Mouse (Mus musculus): ENCODE results near the gene Stap1. TPM values are rescaled to one million over a fixed set of nuclear protein-coding genes. Genes with fewer than 3 reads are reported as not detected.

The Stap1 gene
- total and polyA plus RNA-seq, 3 experiments: 9.8 to 18.1 (median 14.4) TPM

DNA sequence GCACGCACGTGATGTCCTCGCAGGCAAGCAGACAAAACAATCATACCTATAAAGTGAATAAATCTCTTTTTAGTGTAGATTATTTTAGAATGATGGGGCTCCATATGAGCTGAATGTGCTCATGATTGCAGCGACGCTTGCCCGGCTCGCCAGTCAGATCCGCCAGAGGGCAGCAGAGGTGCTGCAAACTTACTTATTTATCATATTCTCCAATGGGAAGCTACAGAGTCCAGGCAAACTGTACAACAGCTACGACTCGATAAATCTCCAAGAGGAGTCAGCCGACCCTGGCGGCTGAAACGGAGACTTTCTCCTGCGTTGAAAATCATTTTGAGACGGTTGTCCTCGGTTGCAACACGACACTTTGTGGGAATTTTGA is 5.0 kb upstream of the Stap1 start:
- Histone ChIP-seq H3K27me3 (replicated peaks) (no peaks in the 10 kb centered on the region), H3K4me1 (ENCODE audit: control insufficient read depth in 1 of 2, insufficient read depth in 2 of 2) (peaks cover 4 to 20% of the 10 kb centered on the region in 2 experiments; a peak in 3 of 4 replicates), H3K27ac (ENCODE audit: insufficient read depth, low read depth) (peak overlapping the region; percentile 30; the same call in 1 of the 2 replicates), H3K4me3 (replicated peaks in 1 of 3; ENCODE audit: low read depth in 2 of 3, low read length in 2 of 3, poor library complexity in 1 of 3) (peak overlapping the region; percentile 74 to 81 (median 76)), H3K9ac (ENCODE audit: insufficient read depth, low read depth) (peak overlapping the region; percentile 84), H3K9me3 (replicated peaks; ENCODE audit: low read length) (no peaks in the 10 kb centered on the region), H3K4me2 (ENCODE audit: insufficient read depth, low read depth, poor library complexity, severe bottlenecking) (peak overlapping the region; percentile 98), H3K36me3 (replicated peaks in 1 of 2; ENCODE audit: control insufficient read depth in 1 of 2, insufficient read depth in 1 of 2, low read length in 1 of 2) (no peaks in the 10 kb centered on the region), H3K79me2 (replicated peaks; ENCODE audit: control insufficient read depth, extremely low read depth, insufficient read depth, poor library complexity, severe bottlenecking) (peaks cover 23% of the 10 kb centered on the region)
- DNase-seq (ENCODE audit: extremely low read depth): peak; percentile 85
- TF ChIP-seq ZNF384 (IDR thresholded peaks at IDR 0.05; ENCODE audit: low read depth, low read length): no peak
- no peak for TF ChIP-seq CHD1 (IDR thresholded peaks at IDR 0.05; ENCODE audit: low read depth, low read length)
- no peak for TF ChIP-seq GABPA (IDR thresholded peaks at IDR 0.05; ENCODE audit: insufficient replicate concordance, low read depth, low read length)
- TF ChIP-seq BHLHE40 (IDR thresholded peaks at IDR 0.05; ENCODE audit: low read depth, low read length): no peak
- TF ChIP-seq JUN (IDR thresholded peaks at IDR 0.05; ENCODE audit: insufficient read depth, low read depth, low read length): no peak
- TF ChIP-seq POLR2AphosphoS2 (IDR thresholded peaks at IDR 0.05; ENCODE audit: low read depth, low read length): no peak
- no peak for TF ChIP-seq PAX5 (IDR thresholded peaks at IDR 0.05; ENCODE audit: low read length)
- TF ChIP-seq NRF1 (IDR thresholded peaks at IDR 0.05; ENCODE audit: low read depth, low read length): no peak
- TF ChIP-seq MYC (IDR thresholded peaks at IDR 0.05; ENCODE audit: low read depth, low read length): 0 out of 2 replicates have a peak, but pooled peaks have one; percentile 50
- peak; percentile 35; the same call in 1 of the 2 replicates for TF ChIP-seq NELFE (IDR thresholded peaks at IDR 0.05; ENCODE audit: low read depth, low read length)
- no peak for TF ChIP-seq KAT2A (IDR thresholded peaks at IDR 0.05; ENCODE audit: insufficient replicate concordance, low read length)
- no peak for TF ChIP-seq ZKSCAN1 (IDR thresholded peaks at IDR 0.05; ENCODE audit: borderline replicate concordance, low read depth, low read length)
- no peak for TF ChIP-seq MEF2A (IDR thresholded peaks at IDR 0.05; ENCODE audit: borderline replicate concordance, low read depth, low read length)
- TF ChIP-seq TBP (conservative IDR thresholded peaks at IDR 0.05; ENCODE audit: low read depth, low read length): no peak
- TF ChIP-seq UBTF (IDR thresholded peaks at IDR 0.05; ENCODE audit: low read depth, low read length): no peak
- TF ChIP-seq RCOR1 (conservative IDR thresholded peaks at IDR 0.05; ENCODE audit: low read depth, low read length): no peak
- TF ChIP-seq POLR2A (IDR thresholded peaks at IDR 0.05; ENCODE audit: low read depth, low read length): no peak
- TF ChIP-seq ETS1 (conservative IDR thresholded peaks at IDR 0.05; ENCODE audit: low read depth, low read length): no peak
- no peak for TF ChIP-seq SIN3A (IDR thresholded peaks at IDR 0.05; ENCODE audit: low read length)
- no peak for TF ChIP-seq CHD2 (IDR thresholded peaks at IDR 0.05; ENCODE audit: low read length)
- no peak for TF ChIP-seq IRF4 (IDR thresholded peaks at IDR 0.05; ENCODE audit: low read depth, low read length)
- no peak for TF ChIP-seq ZMIZ1 (IDR thresholded peaks at IDR 0.05; ENCODE audit: low read depth, low read length)
- TF ChIP-seq MAFK (IDR thresholded peaks at IDR 0.05; ENCODE audit: insufficient replicate concordance, low read length): no peak
- 0 out of 2 replicates have a peak, but pooled peaks have one; percentile 2 for TF ChIP-seq TCF12 (IDR thresholded peaks at IDR 0.05; ENCODE audit: low read depth, low read length)
- no peak for TF ChIP-seq EP300 (IDR thresholded peaks at IDR 0.05; ENCODE audit: low read length)
- peak; percentile 64 to 83 for TF ChIP-seq CTCF (conservative IDR thresholded peaks at IDR 0.05 in 1 of 2, IDR thresholded peaks at IDR 0.05 in 1 of 2; ENCODE audit: low read depth in 2 of 2, low read length in 2 of 2)
- TF ChIP-seq E2F4 (IDR thresholded peaks at IDR 0.05; ENCODE audit: insufficient replicate concordance, low read depth, low read length): no peak
- no peak for TF ChIP-seq ELF1 (IDR thresholded peaks at IDR 0.05; ENCODE audit: low read depth, low read length)
- TF ChIP-seq USF1 (IDR thresholded peaks at IDR 0.05; ENCODE audit: low read depth, low read length): no peak
- peak; percentile 78 for TF ChIP-seq SMC3 (IDR thresholded peaks at IDR 0.05; ENCODE audit: low read depth, low read length)
- no peak for TF ChIP-seq USF2 (conservative IDR thresholded peaks at IDR 0.05; ENCODE audit: low read depth, low read length)
- TF ChIP-seq ZC3H11A (IDR thresholded peaks at IDR 0.05; ENCODE audit: low read depth, low read length): no peak
- TF ChIP-seq MAZ (IDR thresholded peaks at IDR 0.05; ENCODE audit: low read depth, low read length): no peak
- TF ChIP-seq MXI1 (IDR thresholded peaks at IDR 0.05; ENCODE audit: low read depth, low read length): no peak
- peak; percentile 74 for TF ChIP-seq RAD21 (IDR thresholded peaks at IDR 0.05; ENCODE audit: low read depth, low read length)
- no peak for TF ChIP-seq JUND (conservative IDR thresholded peaks at IDR 0.05; ENCODE audit: low read depth, low read length)
- TF ChIP-seq MAX (IDR thresholded peaks at IDR 0.05; ENCODE audit: low read length): no peak
- no peak for TF ChIP-seq HCFC1 (IDR thresholded peaks at IDR 0.05; ENCODE audit: low read depth, low read length)
- dilution Hi-C loops (cut with MboI; ENCODE audit: extremely low pct_ligation_motif_present, extremely low pct_unique_long_range_greater_than_20kb, low sequenced_read_pairs) (no loop called here), in situ Hi-C loops (cut with MboI; ENCODE audit: low pct_ligation_motif_present, low pct_unique_long_range_greater_than_20kb, low sequenced_read_pairs) (loop anchor here (5.0 kb wide), 1 partner anchor 111 kb away; no protein-coding TSS in a partner anchor)
